Mouse (Mus musculus): ENCODE measurements around the gene Plekhf1. TPM values are rescaled to one million over a fixed set of nuclear protein-coding genes. Genes with fewer than 3 reads are reported as not detected.

Plekhf1 gene
- polyA plus RNA-seq, 1 experiment from 2014 or later = 4.0 TPM

DNA sequence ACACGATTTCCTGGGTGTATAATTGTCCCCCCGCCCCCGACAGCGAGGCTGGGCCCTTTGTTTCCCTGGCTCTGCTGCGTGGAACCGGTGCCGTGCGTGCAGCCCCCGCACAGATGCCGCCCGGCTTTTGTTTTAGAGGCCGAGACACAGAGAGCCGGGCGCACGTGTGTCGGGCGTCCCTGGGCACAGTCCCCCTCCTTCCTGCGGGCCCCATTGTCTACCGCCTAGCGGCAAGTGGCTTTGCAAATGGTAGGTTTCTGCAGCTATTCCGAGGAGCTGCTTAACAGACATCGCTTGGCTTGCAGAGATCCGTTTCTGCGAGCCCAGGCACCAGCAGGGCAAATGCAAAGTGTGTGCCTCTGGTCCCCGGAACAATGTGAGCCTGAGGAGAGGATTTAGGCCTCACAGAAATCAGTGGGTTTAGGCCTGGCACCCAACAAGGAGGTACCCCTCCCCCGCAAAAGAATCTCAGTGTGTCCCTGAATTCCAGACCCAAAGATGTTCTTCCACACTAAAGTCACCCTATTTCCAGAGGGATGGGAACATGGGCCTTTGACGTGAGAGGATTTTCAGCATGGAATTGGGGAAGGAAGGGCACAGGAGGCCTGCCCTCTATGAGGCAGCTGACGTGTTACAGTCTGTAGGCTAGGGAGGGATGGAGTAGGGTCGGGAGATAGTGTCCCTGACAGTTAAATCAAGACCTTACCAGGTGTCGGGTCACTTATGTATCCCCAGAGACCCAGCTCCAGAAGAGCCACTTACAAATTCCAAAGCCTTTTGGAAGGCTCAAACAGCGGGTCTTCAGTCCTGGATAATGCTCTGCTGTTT is 53.3 kb downstream of the Plekhf1 start:
- Histone ChIP-seq H3K36me3 (ENCODE audit: control insufficient read depth, insufficient read depth, low read length) (no peaks in the 10 kb centered on the region), H3K4me2 (ENCODE audit: low read length) (peak overlapping the region; percentile 81), H3K9me3 (ENCODE audit: control insufficient read depth, low read length) (no peaks in the 10 kb centered on the region), H3K27ac (replicated peaks in 1 of 2; ENCODE audit: control insufficient read depth in 1 of 2, insufficient read depth in 1 of 2, low read depth in 2 of 2, low read length in 2 of 2) (no peak overlapping the region), H3K27me3 (ENCODE audit: control insufficient read depth, insufficient read depth, low read length) (peaks cover 12% of the 10 kb centered on the region; the same call in 1 of the 2 replicates), H3K9ac (ENCODE audit: low read length) (peak overlapping the region; percentile 64), H3K4me3 (ENCODE audit: control insufficient read depth in 1 of 2, insufficient read depth in 1 of 2, low read depth in 1 of 2, low read length in 2 of 2) (peak overlapping the region; percentile 40 to 42), H3K4me1 (ENCODE audit: control insufficient read depth in 2 of 2, insufficient read depth in 2 of 2, low read length in 2 of 2) (peaks cover 9% of the 10 kb centered on the region in 2 experiments; a peak in 2 of 4 replicates)
- WGBS = 11% methylated on average over 31 of the region's 31 CpGs
- no peak for ATAC-seq (ENCODE audit: insufficient number of reproducible peaks, insufficient read depth, low FRiP score, low read depth)

DNA sequence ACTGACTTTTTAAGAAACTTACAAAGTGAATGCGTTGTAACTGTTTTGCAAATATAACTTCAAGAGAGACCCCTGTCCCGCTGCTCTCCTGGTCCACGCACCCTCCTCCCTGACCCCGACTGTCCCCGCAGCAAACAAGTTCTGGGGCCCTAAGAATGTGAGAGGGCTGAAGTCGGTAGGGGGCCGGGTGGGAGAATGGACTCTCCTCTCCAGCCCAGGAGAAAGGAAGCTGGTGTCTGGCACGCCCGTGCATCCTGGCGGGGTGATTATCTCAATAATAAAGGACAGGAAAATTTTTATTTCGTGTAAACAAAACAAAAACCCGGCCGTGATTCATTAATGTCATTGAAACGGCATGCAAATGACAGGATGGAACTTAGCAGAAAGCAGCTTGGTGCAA is 53.9 kb downstream of the Plekhf1 start:
- H3K27ac ChIP-seq (replicated peaks in 1 of 2; ENCODE audit: control insufficient read depth in 1 of 2, insufficient read depth in 1 of 2, low read depth in 2 of 2, low read length in 2 of 2) = no peak overlapping the region
- H3K27me3 ChIP-seq (ENCODE audit: control insufficient read depth, insufficient read depth, low read length) = peaks cover 12% of the 10 kb centered on the region; the same call in 1 of the 2 replicates
- H3K4me3 ChIP-seq (ENCODE audit: control insufficient read depth in 1 of 2, insufficient read depth in 1 of 2, low read depth in 1 of 2, low read length in 2 of 2) = peak overlapping the region; percentile 40 to 42
- 16% methylated on average over 14 of the region's 14 CpGs for WGBS
- peak overlapping the region; percentile 64; the same call in 1 of the 2 replicates for H3K9ac ChIP-seq (ENCODE audit: low read length)
- ATAC-seq (ENCODE audit: insufficient number of reproducible peaks, insufficient read depth, low FRiP score, low read depth) = no peak
- H3K9me3 ChIP-seq (ENCODE audit: control insufficient read depth, low read length) = no peaks in the 10 kb centered on the region
- peak overlapping the region; percentile 81 for H3K4me2 ChIP-seq (ENCODE audit: low read length)
- H3K4me1 ChIP-seq (ENCODE audit: control insufficient read depth in 2 of 2, insufficient read depth in 2 of 2, low read length in 2 of 2) = peaks cover 9% of the 10 kb centered on the region in 2 experiments; a peak in 2 of 4 replicates
- H3K36me3 ChIP-seq (ENCODE audit: control insufficient read depth, insufficient read depth, low read length) = no peaks in the 10 kb centered on the region

DNA sequence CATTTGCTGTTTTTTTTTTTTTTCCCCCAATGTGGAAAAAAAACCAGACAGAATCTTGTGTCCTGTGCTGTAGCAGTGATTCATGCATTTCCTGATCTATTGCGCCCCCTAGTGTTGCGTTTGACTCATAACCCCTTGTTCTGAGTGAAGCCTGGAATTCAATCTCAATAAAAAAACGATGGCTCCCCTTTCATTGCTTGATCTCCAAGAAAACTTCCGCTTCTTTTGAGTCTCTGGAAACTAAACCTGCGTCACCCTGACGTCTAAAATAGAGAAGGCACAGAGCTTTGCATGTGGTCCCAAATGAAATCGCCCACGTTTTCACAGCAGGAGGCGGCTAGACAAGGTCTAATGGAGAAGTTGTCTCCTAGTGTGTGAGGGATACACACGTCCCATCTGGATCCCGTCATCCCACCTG is 60.1 kb downstream of the Plekhf1 start:
- Histone ChIP-seq H3K27ac (replicated peaks in 1 of 2; ENCODE audit: control insufficient read depth in 1 of 2, insufficient read depth in 1 of 2, low read depth in 2 of 2, low read length in 2 of 2) (no peak overlapping the region), H3K9me3 (ENCODE audit: control insufficient read depth, low read length) (no peaks in the 10 kb centered on the region), H3K9ac (ENCODE audit: low read length) (no peak overlapping the region), H3K4me2 (ENCODE audit: low read length) (peak overlapping the region; percentile 74), H3K27me3 (ENCODE audit: control insufficient read depth, insufficient read depth, low read length) (no peaks in the 10 kb centered on the region; the same call in 1 of the 2 replicates), H3K36me3 (ENCODE audit: control insufficient read depth, insufficient read depth, low read length) (no peaks in the 10 kb centered on the region), H3K4me1 (ENCODE audit: control insufficient read depth in 2 of 2, insufficient read depth in 2 of 2, low read length in 2 of 2) (peaks cover 8% of the 10 kb centered on the region in 2 experiments), H3K4me3 (ENCODE audit: control insufficient read depth in 1 of 2, insufficient read depth in 1 of 2, low read depth in 1 of 2, low read length in 2 of 2) (peak overlapping the region in 1 of 2 experiments; percentile 30; a peak in 2 of 4 replicates)
- WGBS = 12% methylated on average over 11 of the region's 11 CpGs
- ATAC-seq (ENCODE audit: insufficient number of reproducible peaks, insufficient read depth, low FRiP score, low read depth) = no peak

Other genes starting within 250 kb of the Plekhf1 start
- 33.6 and 33.9 TPM in 2 replicates for gene Uri1, start 204.5 kb downstream of the Plekhf1 start, polyA plus RNA-seq (2014; fragmentation: Nextera tagmentation; extraction: Ambion mirVana)
- gene Ccne1, start 120.5 kb downstream of the Plekhf1 start, polyA plus RNA-seq (2014; fragmentation: Nextera tagmentation; extraction: Ambion mirVana) = 29.2 and 33.2 TPM in 2 replicates
- 14.4 and 15.2 TPM in 2 replicates for gene 1600014C10Rik, start 44.8 kb downstream of the Plekhf1 start, polyA plus RNA-seq (2014; fragmentation: Nextera tagmentation; extraction: Ambion mirVana)
- gene Pop4, start 43.4 kb upstream of the Plekhf1 start, polyA plus RNA-seq (2014; fragmentation: Nextera tagmentation; extraction: Ambion mirVana) = 41.2 and 42.4 TPM in 2 replicates

Data from heart, embryonic 14.5 days (tissue).